Mouse (Mus musculus): ENCODE data around the gene Gtf2a2.
"Not testable (repeated sequence)": the region's sequence is repeated elsewhere in the genome, so short reads cannot be mapped to it uniquely, and the experiment has no call there.

Gtf2a2 gene

GRCm38 (mm10) chr9:70021610-70022009, 9.3 kb downstream of the Gtf2a2 start:
- no peak for ATAC-seq (ENCODE audit: low TSS enrichment)

GRCm38 (mm10) chr9:70022083-70022482, 9.7 kb downstream of the Gtf2a2 start:
- no peak for ATAC-seq (ENCODE audit: low TSS enrichment)

GRCm38 (mm10) chr9:70023615-70024014, 11.3 kb downstream of the Gtf2a2 start:
- not testable (repeated sequence) for ATAC-seq (ENCODE audit: low TSS enrichment)

DNA sequence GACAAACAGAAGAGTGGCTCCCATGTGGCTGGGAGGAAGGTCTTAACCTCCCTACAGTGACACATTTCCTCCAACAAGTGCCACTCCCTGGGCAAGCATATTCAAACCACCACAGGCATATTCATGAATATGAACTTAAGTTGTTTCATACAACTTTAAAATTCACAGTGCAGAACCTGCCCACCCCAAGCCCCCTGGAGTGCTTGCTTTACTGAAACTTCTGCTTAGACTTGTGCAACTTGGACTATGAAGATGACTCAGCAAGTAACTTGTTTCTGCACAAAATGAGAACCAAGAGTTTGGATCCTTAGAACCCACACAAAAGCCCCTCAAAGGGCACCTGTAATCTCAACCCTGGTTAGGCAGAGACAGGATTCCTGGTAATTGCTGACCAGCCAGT, 12.3 kb downstream of the Gtf2a2 start:
- no peak for ATAC-seq (ENCODE audit: low TSS enrichment)

- ATAC-seq (ENCODE audit: low TSS enrichment) = no peak
Observed at GRCm38 (mm10) chr9:70025365-70026012, 13.1 kb downstream of the Gtf2a2 start.

- ATAC-seq (ENCODE audit: low TSS enrichment) = no peak
Observed at GRCm38 (mm10) chr9:70032167-70032566, 19.8 kb downstream of the Gtf2a2 start.

DNA sequence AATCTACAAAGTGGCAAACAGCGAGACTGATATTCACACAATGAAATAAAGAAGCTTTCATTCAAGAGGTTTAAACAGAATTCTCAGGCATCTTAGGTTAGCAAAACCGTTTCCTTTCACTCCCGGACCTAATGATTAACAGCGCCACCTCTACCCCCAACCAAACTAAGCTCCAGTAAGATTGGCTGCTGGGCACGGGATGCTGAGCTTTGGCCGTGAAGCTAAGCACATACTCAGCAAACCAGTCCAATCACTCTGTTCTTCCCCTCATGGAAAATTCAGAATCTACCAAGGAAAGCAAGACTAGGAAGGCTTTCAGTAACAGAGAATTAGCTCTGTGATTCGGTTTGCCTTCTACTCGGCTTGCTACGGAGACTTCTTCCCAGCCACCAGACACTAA, 20.7 kb downstream of the Gtf2a2 start:
- no peak for ATAC-seq (ENCODE audit: low TSS enrichment)

DNA sequence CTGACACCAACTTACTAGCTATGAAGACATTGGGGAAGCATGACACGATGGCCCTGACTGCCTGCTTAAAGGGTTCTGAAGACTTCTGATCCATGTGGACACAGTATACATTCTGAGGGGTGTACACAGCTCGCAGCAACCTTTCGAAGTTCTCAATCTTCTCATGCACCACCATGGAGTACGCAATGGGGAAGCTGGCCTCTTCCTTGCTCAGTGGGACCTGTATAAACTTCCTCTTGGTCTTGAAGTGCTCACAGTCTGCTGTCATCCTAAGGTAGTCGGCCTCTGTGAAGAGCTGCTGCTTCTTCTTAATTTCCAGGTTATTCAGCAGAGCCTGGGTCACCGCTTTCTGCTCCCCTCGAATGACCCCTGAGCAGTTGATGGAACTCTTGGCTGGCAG, 22.4 kb downstream of the Gtf2a2 start:
- ATAC-seq (ENCODE audit: low TSS enrichment) = no peak

DNA sequence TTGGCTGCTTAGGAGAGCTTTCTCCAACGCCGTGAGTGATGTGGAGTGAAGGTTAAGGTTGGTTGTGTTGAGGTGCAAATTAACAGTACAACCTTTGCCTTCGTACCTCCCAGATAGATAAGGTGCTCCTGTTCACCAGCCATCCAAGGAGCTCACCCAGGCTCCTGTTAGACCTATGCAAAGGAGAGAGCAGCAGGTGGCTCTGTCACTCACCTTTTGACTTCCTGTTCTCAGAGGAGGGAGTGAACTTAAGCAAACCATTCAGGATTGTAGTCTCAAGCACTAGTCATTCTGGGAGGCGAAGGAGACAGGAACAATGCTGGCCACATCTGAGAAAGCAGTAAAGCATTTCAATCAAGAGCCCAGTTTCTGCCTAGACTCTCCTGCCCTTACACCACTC, 24.3 kb downstream of the Gtf2a2 start:
- no peak for ATAC-seq (ENCODE audit: low TSS enrichment)

DNA sequence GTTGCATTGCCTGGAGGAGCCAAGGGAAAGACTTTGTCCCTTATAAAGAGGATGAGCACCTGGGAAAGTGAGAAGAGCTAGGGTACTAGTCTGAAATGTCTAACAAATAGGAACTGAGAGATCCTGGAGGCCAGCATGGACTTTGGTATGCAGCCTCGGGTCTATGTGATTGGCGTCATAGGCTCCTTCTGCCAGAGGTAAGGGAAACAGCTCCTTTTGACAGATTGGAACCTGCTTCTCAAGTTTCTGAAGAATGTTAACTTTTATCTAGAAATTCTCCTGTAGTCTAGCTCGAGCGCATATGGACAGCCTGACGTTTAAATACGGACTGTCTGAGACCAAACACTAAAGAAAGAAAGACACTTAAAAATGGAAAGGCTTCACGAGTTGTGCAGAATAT, 25.6 kb downstream of the Gtf2a2 start, which contains the start of gene Gcnt3:
TSS of gene Gcnt3 (minus strand) at position 101 of the 400 bp plus-strand sequence.
- no peak for ATAC-seq (ENCODE audit: low TSS enrichment)

DNA sequence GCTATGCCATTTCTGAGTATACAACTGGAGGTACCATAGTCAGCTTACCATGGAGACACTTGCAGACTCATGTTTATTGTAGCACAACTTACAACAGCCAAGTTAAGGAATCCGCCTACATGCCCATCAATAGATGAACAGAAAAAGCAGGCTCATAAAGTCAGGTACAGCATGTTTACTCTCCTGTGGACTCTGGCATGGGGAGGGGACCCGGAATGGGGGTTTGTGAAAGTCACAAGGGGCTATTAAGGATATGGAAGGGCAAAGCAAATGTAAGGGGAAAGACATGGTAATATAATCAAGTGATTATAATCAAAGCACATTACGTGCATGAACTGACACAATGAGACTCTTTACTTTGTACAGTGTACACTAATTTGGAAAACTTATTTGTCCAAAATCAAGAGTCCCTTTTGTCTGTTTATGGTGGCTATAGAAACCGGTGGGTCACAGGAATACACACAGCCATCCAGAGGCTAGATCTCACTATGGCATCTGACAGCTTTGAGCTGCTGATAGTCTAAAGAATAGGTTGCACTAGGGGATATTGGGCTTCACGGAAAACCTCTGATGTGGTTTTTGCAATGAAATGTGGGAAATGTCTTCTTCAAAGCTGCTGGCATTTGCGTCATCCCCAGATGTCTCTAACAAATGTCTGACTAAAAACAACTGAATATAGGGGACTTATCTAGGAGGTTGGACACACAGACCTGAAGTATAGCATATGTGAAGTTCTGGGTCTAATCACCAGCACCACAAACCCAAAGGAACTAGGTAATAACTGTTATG, 27.4 kb downstream of the Gtf2a2 start:
- ATAC-seq (ENCODE audit: low TSS enrichment) = no peak

DNA sequence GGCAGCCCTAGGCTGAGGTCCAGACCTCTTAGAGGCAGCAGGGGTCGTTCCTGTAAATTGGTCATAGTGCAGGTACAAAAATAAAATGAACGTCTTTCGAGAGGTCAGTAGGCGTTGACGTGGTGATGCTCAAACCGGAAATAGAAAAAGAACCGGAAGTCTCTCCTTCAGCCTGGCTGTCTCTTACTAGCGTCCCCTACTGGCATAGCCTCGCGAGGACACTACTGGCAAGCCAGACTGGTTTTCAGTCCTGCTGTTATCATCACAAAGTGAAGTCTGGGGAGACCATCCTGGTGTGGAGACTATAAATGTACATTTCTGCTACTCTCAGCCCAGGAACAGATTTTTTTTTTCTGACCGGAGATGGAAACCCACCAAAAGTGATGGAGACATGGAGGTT, 28.2 kb downstream of the Gtf2a2 start:
- ATAC-seq (ENCODE audit: low TSS enrichment) = no peak

GRCm38 (mm10) chr9:70042137-70042536, 29.8 kb downstream of the Gtf2a2 start:
- no peak for ATAC-seq (ENCODE audit: low TSS enrichment)

DNA sequence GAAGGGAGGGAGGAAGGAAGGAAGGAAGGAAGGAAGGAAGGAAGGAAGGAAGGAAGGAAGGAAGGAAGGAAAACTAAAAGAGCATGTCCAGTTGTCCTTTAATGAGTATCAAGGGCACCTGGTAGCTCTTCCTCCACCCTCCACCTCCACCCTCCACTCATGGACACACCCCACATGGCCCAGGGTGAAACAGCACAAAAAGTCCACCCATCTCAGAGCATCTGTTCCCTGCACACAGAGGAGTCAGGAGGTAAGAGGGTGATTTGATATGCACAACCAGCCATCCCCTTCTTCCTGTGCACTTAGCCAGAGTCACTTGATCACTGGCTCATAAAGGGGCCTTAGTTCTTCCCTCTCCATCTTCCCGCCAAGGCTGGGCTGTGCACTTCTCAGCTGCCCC, 30.6 kb downstream of the Gtf2a2 start:
- ATAC-seq (ENCODE audit: low TSS enrichment) = no peak

- no peak for ATAC-seq (ENCODE audit: low TSS enrichment)
Observed at GRCm38 (mm10) chr9:70044865-70045264, 32.5 kb downstream of the Gtf2a2 start.

GRCm38 (mm10) chr9:70046255-70046654, 33.9 kb downstream of the Gtf2a2 start:
- ATAC-seq (ENCODE audit: low TSS enrichment) = no peak

DNA sequence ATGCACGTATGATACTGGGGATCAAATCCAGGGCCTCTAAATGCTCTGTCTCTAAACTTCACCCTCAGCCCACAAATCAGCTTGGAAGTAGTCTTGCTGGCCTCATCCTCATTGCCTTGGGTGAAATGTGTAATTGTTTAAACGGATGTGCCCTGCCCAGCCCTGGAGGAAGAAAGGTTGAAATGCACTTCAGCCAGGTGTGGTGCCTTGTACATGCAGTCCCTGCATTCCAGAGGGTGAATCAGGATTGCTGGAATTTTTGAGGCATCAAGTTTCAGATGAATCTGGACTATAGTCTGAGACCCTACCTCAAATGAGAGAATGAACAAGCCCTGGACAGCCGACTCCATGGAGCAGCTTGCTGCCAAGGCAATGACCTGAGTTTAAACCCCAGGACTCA, 35.5 kb downstream of the Gtf2a2 start:
- no peak for ATAC-seq (ENCODE audit: low TSS enrichment)

DNA sequence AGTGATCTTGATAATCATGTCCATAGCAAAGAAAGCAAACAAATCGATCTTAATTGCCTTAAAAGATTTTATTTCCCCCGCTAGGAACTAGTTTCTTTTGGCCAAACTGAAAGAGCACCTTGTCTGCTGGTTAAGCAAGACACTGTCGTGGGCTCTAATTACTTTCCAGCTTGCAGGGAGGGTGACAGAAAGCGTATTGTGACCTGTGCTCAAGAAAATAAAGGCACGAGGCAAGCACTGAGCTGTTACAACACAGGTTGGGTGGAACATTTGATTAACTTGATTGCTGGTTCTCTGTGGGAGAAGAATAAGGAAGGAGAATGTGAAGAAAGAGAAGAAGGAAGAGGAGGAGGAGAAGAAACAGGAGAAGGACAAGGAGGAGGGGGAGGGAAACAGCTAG, 35.9 kb downstream of the Gtf2a2 start:
- no peak for ATAC-seq (ENCODE audit: low TSS enrichment)

- ATAC-seq (ENCODE audit: low TSS enrichment) = no peak
Observed at GRCm38 (mm10) chr9:70048751-70049415, 36.5 kb downstream of the Gtf2a2 start.

GRCm38 (mm10) chr9:70049416-70049783, 37.0 kb downstream of the Gtf2a2 start:
- ATAC-seq (ENCODE audit: low TSS enrichment) = no peak

- ATAC-seq (ENCODE audit: low TSS enrichment) = no peak
Observed at GRCm38 (mm10) chr9:70049839-70050238, 37.5 kb downstream of the Gtf2a2 start.

DNA sequence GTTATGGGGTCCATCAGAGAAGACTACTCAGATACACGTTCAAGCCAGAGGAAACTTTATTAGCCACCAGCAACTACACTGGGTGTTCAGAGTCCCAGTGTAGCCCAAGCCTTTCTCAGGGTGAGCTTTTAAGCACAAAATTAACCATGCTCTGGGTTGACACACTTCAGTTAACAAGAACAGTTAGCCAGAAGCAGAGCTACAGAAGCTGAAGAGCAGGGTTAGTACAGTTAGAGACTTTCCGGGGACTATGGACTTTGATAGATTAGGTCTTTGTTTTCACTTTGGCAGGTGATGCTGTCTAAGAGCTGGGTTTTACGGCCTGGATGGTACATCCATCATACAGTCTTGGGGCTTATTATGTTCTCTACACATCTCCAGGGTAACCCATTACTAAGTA, 40.4 kb downstream of the Gtf2a2 start:
- ATAC-seq (ENCODE audit: low TSS enrichment) = no peak

GRCm38 (mm10) chr9:70053411-70053810, 41.1 kb downstream of the Gtf2a2 start:
- no peak for ATAC-seq (ENCODE audit: low TSS enrichment)

All from frontal cortex, adult (tissue).